Mouse (Mus musculus): ENCODE data around the gene Parvb. TPM values are rescaled to one million over a fixed set of nuclear protein-coding genes. Genes with fewer than 3 reads are reported as not detected.

Gene Parvb
- polyA plus RNA-seq (2012; ENCODE audit: low replicate concordance) = 4.2 and 10.6 TPM in 2 replicates

DNA sequence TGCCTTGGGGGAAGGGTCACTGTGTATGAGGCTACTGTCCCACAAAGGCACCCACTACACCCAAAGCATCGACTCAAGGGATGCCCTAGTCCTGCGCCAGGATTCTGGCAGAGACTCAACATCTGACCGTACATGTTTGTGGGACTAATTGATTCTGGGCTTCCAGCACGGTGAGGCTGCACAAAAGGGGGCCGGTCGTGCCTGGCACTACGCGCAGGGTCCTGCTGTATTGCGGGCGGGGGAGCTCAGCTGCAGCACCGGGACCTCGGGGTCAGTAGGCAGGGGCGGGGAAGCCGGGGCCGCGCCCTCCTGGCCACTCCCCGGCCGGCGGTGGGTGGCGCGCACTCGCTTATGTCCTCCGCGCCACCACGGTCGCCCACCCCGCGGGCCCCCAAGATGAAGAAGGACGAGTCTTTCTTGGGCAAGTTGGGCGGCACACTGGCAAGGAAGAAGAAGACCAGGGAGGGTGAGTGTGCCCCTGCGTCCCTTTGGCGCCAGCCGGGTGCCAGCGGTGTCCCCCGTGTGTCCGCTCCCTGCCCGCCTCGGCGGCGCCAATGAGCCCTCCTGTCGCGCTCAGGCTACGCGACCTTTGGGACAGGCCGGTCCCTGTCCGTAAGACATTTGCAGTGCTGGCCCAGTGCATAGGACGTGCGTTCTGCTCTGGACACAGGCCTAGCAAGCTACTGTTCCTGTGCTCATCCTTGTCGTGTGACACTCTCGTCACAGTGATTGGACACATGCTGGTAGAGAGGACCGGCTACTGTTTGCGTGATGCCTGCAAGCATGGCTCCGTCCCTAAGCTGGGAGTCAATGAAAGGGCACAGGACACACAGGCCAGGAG is at the start of gene Parvb:
TSS of gene Parvb (plus strand) at position 323 of the 841 bp plus-strand sequence.

DNA sequence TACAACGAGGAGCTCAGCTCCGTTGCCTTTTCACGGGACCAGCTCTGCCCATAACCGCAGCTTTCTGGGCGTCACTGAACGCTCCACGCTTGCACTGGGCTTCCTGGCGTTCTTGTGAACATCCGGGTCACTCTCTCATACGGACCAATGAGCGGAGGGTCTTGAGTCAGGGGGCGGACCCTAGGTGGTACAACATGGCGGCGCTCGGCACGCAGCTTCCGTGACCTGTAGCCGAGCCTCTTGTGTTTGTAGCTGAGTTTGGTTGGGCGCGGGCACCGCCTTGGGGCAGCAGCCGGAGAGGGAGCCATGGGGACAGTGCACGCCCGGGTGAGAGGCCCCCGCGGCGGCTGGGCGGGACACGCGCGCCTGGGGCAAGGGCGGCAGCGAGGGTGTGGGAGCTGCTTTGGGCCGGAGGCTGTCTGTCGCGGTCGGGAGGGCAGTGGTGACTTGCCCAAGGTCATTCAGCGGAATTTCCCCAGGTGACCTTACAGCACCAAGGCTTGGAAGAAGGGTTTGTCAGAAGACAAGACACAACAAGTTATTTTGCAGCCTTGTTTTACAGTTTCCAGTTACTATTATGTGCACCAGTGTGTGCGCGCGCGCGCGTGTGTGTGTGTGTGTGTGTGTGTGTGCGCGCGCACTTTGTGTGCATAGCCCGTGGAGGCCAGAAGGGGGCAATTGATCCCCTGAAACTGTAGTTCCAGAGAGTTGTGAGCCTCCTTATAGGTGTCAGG is 39.6 kb upstream of the Parvb start, which contains the start of gene Samm50:
TSS of gene Samm50 (plus strand) at position 184 of the 734 bp plus-strand sequence.

DNA sequence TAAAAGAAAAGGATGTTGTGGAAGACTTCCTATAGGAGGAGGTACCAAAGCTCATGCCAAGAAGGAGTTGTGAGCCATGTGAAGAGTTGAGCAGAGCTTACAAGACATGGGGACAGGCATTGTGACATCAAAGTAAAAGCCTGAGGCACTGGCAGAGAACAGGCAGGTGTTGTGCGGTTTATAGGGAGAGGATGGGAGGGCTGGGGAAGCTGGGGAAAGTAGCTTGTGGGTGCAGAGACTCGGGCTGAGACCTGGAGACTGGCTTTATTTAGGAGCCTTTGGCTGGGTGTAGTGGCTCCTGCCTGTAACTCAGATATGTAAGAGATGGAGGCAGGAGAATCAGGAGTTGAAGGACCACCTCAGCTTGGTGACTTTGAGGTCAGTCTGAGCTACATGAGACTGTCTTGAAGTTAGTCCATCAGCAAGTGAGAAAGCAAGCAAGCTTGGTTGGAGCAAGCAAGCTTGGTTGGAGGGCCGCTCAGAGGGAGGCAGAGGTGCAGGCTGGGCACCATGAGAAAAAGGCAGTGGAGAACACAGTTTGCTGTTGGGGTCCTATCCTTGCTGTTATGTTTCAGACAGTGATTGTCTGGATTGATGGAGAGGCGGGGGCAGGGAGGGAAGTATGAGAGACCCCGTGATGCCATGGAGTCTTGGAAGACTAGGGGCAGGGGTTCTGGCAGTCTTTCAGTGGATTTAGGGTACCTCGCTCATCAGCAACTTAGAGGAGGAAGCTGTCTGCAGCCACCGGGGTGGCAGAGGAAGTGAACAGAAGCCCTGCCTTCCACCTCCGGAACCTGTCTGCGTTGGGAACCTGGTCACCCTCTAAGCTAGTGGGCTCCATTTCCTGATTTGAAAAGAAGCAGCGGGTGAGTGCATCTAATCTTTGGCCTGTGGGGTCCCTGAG is 92.4 kb downstream of the Parvb start, which contains the start of gene Parvg:
TSS of gene Parvg (plus strand) at position 61 of the 904 bp plus-strand sequence.

Other genes with a start within 250 kb of the Parvb start
- not detected in 2 replicates for gene Efcab6, start 166.7 kb upstream of the Parvb start, polyA plus RNA-seq (2012; ENCODE audit: low replicate concordance)
- gene Sult4a1, start 126.3 kb upstream of the Parvb start, polyA plus RNA-seq (2012; ENCODE audit: low replicate concordance) = 0.43 TPM in 1 of 2 replicates, not detected in the other
- 0.15 TPM in 1 of 2 replicates, not detected in the other for gene Pnpla5, start 108.9 kb upstream of the Parvb start, polyA plus RNA-seq (2012; ENCODE audit: low replicate concordance)
- 0.09 TPM in 1 of 2 replicates, not detected in the other for gene Pnpla3, start 64.2 kb upstream of the Parvb start, polyA plus RNA-seq (2012; ENCODE audit: low replicate concordance)
- 19.4 and 22.0 TPM in 2 replicates for gene Samm50, start 39.8 kb upstream of the Parvb start, polyA plus RNA-seq (2012; ENCODE audit: low replicate concordance)
- 30.2 and 79.7 TPM in 2 replicates for gene Parvg, start 92.0 kb downstream of the Parvb start, polyA plus RNA-seq (2012; ENCODE audit: low replicate concordance)
- not detected in 2 replicates for gene Shisal1, start 215.1 kb downstream of the Parvb start, polyA plus RNA-seq (2012; ENCODE audit: low replicate concordance)